Mouse (Mus musculus): Measurements from ENCODE around the gene Ndc1.

DNA sequence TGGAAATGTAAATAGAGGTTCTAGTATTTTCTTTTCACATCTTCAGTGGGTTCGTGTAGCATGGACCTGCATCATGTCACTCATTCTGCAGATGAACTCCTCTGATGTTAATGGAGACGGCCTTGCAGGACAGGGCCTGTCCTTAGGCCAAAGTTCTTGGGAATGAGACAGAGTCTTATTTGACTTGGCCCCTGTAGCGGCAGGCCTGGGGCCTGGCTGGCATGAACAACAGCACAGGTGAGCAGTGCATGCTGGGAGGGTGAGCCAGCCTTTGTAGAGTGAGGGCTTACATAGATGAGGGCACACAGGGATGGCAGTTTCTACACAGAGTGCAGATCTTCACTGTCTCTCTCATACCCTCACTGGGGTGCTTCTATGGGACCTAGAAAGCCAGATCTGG, 14.0 kb upstream of the Ndc1 start:
- TF ChIP-seq CTCF (conservative IDR thresholded peaks at IDR 0.05; ENCODE audit: low read length) (no peak), NANOG (IDR thresholded peaks at IDR 0.05; ENCODE audit: borderline replicate concordance, low read length) (no peak)
